Mouse (Mus musculus) c-Kit-positive CD71-positive TER-119-positive erythroid progenitor cells, embryonic 14.5 days (primary cell): Measurements from ENCODE around the gene Tsnaxip1.

Experiments used
- DNase-seq: peaks from one replicate; pipeline ENCODE4 v3.0.0-alpha.2; 2013; ENCODE audit warnings: low spot score

The Tsnaxip1 gene

GRCm38 (mm10) chr8:105861951-105862350 is 34.4 kb downstream of the Tsnaxip1 start:
- no peak for DNase-seq

- DNase-seq = no peak
These were observed 39.0 kb downstream of the Tsnaxip1 start for GRCm38 (mm10) chr8:105866364-105867029.

- no peak for DNase-seq
These were observed 46.8 kb downstream of the Tsnaxip1 start for GRCm38 (mm10) chr8:105874301-105874700.

- peak; percentile 87 for DNase-seq
These were observed 53.4 kb downstream of the Tsnaxip1 start, which contains the start of gene Edc4 for GRCm38 (mm10) chr8:105880754-105881520. Gene Edc4 (plus strand): TSS chr8:105880881.

- no peak for DNase-seq
These were observed 62.4 kb downstream of the Tsnaxip1 start for GRCm38 (mm10) chr8:105889756-105890465.

GRCm38 (mm10) chr8:105890870-105891269 is 63.3 kb downstream of the Tsnaxip1 start:
- no peak for DNase-seq

GRCm38 (mm10) chr8:105892432-105892831 is 64.9 kb downstream of the Tsnaxip1 start:
- DNase-seq = no peak

GRCm38 (mm10) chr8:105893339-105893738 is 65.8 kb downstream of the Tsnaxip1 start, which contains the start of gene Nrn1l:
Gene Nrn1l (plus strand): TSS chr8:105893567.
- DNase-seq = no peak
